Mouse (Mus musculus): Measurements from ENCODE around the gene Rufy1.
"Not testable (repeated sequence)": the region's sequence is repeated elsewhere in the genome, so short reads cannot be mapped to it uniquely, and the experiment has no call there.

Gene Rufy1

DNA sequence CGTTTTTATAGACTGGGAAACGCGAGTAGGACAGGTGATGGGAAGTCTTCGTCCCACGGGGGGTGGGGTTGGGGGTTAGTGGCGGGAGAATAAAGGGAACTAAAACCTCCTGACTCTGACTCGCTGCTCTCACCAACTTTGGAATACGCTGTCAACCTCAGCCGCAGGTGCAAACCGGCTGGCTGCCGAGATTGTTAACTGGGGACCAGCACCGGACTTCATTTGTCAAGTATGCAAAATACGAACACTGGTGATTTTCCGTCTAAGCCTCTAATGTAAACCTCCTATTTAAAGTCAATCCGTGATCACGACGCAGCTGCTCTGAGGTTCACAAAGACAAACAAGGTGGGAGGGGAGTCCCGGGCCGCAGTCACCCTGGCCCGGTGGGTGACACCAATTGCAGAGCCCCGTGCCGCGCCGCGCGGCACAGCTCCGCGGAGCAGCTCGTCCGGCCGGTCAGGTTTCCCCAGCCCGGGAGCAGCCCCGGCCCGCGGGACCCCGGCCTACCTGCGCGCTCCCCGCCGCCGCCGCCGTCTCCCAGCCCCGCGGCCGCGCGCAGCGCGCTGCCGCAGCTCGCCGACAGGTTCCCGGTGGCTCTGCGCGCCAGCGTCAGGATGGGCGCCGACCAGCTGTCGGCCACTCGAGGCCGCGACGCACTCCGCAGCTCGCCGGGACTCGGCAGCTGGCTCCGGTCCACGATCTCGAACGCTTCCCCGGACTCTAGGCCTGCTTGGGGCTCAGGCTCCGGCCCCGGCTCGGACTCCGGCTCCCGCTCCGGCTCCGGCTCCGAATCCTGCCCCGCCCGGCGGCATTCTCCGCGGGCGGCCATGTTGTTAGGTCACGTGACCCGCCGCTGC, at the start of gene Rufy1:
Gene Rufy1 (minus strand): TSS at position 849 of the 857 bp plus-strand sequence.
- peak; percentile 77 for DNase-seq (ENCODE audit: low spot score in 2 of 2)

DNA sequence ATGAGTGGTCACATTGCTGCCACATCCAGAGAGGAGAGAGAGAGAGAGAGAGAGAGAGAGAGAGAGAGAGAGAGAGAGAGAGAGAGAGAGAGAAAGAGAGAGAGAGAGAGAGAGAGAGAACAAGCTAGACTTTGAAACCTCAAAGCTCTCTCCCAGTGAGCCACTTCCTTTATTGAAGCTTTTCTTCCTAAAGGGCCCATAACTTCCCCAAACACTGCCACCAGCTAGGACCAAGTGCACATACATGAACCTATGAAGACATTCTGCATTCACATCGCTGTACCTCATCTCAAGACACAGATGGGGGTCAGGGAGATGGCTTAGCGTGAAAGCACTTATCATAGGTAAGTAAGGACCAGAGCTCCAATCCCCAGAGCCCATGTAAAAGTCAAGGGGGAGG, 47.1 kb upstream of the Rufy1 start:
- DNase-seq (ENCODE audit: low spot score in 2 of 2): no peak

DNA sequence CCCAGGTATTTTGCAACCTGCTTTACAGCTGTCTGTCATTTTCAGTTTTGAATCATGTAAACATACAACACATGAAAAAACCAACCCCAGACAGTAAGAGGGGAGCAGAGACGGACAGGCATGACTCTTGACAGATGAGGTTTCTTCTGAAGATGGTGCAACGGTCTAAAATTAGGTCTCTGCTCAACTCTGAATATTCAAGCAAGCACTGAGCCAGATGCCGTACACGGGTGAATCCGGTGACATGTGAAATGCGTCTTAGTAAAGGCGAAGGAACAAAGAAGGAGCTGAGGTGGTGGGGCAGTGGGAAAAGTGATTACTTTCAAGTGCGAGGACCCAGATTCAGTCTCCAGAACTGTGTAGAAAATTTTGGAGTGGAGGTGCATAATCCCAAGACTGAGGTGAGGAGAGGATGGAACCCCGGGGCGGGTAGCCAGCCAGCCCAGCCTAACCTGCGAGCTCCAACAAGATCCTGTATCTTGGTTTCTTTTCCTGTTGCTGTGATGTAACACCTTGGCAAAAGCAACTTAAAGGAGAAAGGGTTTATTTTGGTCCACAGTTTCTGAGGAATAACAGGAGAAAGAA, 46.7 kb upstream of the Rufy1 start:
- no peak for DNase-seq (ENCODE audit: low spot score in 2 of 2)

DNA sequence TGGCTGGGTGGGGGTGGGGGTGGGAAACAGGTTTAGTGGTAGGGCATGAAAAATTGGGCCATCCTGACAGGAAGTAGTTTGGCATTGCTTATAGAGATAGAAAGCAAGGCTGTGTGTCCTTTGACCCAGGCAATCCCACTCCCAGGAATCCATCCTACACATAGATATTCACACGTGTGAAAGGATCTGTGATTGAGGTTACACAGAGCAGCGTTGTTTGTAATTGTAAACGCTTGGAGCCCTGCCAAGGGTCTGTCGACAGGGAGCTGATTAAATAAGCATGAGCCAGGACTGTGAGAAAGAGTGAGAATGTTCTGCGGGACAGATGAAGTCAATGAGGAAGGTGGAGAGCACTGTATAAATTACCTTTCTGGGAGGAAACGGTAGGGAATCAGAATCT, 46.0 kb upstream of the Rufy1 start:
- no peak for DNase-seq (ENCODE audit: low spot score in 2 of 2)

DNA sequence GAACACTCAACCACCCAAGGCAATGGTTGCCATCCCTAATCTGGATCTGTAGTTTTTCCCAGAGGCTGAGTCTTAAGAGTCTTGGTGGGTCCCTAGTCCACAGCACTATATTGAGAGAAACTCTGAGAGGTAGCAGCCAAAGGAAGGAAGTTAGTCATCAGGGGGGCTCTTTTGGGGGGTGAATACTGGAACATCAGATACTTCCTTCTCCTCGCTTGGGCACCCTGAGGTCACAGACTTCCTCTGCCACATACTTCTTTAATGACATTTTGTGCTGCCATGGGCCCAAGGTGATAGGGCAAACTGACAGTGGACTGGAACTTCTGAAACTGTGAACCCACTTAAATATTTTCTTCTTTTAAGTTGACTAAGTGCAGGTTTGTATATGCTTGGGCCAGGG, 43.0 kb upstream of the Rufy1 start:
- peak; percentile 30 to 31 for DNase-seq (ENCODE audit: low spot score in 2 of 2)

DNA sequence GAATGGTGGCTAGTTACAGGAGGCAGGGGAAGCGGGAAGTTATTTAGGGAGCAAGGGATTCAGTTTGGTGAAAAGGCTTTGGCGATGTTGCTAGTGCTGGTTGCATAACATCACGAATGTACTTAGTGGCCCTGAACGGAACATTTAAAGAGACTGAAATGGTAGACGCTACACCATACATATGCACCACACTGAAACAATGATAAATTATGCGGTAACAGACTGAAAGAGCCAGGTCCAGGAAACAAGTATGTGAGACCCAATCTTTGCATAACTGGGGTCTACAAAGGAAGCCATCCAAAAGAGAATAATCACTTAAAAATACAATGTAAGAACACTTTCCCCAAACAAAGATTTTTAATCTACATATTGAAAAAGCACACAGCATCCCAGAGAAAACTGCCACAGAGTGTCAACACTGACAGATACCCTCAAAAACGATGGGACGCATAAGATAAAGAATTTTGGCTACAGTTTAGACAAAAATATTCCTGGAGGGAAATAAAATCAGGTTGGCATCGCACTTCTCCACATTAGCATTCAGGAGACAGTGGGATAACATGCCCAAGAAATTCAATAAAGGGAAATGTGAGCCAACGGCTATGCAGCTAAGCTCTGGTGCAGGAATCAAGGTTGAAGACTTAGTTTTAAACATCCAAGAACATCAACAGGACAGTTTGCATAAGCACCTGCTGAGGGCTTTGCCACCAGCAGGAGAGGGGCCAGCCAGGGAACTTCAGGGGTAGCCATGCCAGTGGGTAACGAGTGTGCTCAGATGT, 41.4 kb upstream of the Rufy1 start:
- DNase-seq (ENCODE audit: low spot score in 2 of 2): no peak

DNA sequence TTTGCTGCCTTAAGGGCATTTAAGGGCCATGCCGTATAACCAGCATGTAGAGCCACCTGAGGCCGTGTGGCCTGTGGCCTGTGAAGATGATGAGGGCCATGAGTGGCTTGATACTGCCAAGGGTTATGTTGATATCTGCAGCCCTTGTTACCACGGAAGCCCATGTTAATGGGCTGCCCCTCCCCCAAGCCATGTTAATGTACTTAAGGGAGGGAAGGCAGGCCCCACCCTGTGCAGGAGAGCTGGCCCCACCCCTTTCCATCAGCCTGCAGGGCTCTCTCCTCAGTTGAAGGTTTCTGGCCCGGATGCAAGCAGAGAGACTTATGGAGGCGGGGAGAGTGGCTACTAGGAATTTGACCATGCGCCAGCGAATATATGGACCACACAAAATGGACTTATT, 30.6 kb upstream of the Rufy1 start:
- no peak for DNase-seq (ENCODE audit: low spot score in 2 of 2)

DNA sequence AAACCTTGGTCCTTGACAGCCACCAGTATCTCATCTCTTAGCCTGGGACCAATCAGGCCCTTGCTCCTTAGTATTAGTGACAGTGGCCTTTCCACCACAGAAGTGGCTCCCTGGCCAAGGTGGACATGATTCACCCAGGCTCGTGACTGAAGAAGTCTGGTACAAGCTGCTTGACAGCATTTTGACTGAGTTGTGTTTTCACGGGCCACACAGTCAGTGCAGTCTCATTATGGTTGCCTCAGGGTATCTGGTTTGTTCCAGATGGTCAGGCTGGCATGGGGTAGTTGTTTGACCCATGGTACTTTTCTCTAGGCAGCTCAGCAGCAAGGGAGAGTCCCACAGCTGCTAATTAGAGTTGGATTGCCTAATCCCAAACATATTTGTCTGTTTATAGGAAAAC, 28.3 kb upstream of the Rufy1 start:
- DNase-seq (ENCODE audit: low spot score in 2 of 2): no peak

DNA sequence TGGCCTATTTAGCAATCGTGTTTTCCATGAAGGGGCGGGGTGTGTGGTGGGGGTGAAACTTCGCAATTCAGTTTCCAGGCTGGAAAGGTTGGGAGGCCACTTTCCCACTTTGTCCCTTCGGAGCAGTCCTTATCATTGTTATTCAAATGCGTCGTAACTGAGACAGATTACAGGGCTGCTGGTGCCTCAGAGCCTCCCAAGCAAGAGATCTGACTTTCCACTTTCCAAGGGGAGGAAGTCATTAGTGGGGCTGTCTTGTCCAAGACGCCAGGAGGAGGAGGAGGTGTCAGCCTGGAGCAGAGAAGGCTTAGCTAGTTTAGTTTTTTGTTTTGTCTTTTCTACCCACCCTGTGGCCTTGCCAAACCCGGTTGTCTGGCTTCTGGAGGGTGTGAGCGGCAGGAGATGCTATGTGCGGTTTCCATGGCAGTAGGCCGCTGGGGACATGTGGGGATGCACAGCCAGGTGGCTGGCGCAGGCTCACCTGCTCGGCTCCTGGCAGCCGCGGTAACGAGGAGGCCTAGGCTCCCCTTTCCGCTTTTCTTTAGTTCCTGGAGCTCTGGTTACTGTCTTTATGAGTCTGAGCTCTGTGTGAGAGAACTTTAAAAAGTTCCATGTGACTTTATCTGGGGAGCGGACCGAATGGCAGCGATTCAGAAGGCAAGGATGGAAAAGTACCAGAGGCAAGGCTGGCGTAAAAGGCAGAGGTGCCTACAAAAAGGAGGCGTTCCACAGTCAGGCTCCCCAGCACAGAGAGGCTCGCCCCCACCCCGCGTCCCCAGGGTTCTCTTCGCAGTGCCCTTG, 26.4 kb upstream of the Rufy1 start:
- DNase-seq (ENCODE audit: low spot score in 2 of 2): no peak

DNA sequence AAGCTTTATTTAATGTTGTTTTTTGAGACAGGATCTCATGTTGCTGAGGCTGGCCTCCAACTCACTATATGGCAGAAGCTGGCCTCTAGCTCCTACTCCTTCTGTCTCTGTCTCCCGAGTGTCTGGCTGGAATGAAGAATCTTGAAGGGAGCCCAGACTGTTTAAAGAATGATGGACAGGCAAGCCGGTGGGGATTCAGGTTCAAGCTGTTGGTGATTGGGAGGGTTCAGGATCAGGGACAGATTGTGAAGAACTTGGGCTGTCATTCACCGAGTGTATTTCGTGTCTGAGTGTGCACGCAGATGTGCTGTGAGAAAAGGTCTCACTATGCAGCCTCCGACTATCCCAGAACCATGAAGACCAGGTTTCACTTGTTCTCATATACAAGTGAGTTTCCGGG, 25.5 kb upstream of the Rufy1 start:
- DNase-seq (ENCODE audit: low spot score in 2 of 2): no peak

DNA sequence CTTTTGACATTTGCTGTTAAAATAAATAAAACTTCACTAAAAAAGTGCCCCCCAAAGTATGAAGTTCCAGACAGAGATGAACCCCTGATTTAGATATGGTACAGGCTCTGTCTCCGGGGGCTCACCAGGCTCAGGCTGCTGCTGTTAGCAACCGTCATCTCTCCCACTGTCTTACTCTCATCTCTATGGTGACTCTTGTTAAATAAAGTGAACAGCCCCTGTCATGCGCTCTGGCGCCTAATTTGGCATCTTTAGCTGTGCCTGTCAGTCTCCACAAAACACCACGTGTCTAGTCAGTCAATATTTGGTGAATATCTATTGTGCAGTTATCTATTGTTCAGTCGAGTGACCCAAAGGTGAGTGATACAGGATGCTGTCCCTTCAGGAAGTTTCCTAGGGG, 24.0 kb upstream of the Rufy1 start:
- no peak for DNase-seq (ENCODE audit: low spot score in 2 of 2)

DNA sequence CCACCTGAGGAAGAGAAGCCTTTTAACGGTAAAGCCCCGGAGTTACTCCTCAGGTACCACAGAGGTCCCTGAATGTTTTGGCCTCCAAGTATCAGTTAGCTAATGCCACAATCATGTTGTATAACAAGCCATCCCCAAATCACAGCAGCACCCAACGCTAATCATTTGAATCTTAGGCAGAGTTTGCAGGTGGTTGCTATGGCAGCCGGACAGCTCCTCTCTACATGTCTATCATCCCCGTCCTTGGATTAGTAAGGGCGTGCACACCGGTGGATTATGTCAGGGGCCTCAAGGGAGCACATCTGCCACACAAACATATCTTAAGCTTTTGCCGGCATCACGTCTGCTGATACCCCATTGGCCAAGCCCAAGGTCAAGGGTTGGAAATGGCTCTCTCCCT, 19.3 kb upstream of the Rufy1 start:
- no peak for DNase-seq (ENCODE audit: low spot score in 2 of 2)

DNA sequence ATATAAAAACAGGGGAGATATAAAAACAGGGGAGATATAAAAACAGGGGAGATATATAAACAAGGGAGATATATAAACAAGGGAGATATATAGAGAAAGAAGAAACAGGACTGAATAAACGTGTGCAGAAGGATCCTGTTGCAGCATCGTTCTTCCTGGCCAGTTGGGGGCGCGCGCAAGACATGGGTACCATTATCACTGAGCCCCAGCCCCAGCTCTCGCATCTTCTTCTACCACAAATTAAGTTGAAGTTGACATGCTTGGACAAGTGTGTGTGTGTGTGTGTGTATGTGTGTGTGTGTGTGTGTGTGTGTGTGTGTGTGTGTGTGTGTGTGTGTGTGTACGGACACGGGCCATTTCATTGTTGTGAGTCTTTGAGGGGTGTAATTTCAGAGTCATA, 17.2 kb upstream of the Rufy1 start:
- not testable (repeated sequence) for DNase-seq (ENCODE audit: low spot score in 2 of 2)

DNA sequence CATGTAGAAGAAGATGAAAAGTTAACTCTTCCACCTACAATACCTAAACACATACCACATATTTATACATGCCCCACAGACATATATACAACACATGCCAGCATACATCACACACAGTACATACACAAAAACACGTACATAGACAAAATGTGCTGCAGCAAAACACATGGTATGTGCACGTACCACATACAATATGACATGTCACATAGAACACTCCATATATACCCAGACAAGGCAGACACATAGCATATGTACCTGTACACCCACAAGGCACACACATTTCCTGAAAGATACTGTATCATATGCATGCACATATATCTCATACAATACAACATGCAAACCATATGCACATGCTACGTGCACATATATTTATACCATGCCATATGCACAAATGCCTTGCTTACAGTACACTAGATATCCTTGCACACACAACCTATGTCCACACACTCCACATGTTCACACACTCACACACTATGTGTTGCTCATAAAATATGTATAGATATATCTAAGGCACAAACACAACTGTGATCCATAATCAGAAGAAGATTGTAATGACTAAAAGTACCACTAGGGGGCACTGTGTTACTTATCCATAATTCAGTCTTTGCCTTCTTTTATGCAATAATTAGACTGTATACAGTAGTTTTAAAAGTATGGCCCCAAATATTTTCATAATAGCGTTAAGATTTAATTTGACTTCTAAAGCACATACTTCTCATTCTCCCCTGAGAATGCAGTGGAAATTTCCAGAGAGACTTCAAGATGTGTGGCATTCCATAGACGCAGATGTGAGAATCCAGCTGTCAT, 12.5 kb upstream of the Rufy1 start:
- DNase-seq (ENCODE audit: low spot score in 2 of 2): no peak

DNA sequence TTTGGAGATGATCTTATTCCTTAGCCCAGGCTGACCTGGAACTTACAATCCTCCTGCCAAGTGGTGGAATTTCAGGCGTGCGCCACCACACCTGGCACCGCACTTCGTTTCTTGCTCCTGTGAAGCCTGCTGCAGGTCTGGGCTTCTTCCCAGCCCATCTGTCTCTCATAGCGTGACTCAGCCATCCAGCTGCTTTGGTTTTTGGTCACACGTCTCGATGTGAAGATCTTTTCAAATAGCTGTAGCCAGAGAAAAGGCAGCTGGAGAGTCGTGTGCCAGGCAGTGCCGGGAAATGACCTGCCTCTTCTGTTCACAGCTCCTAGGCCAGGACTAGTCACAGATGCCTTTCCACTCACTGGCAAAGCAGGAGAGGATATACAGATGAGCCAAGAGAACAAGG, 10.7 kb upstream of the Rufy1 start:
- DNase-seq (ENCODE audit: low spot score in 2 of 2): no peak

DNA sequence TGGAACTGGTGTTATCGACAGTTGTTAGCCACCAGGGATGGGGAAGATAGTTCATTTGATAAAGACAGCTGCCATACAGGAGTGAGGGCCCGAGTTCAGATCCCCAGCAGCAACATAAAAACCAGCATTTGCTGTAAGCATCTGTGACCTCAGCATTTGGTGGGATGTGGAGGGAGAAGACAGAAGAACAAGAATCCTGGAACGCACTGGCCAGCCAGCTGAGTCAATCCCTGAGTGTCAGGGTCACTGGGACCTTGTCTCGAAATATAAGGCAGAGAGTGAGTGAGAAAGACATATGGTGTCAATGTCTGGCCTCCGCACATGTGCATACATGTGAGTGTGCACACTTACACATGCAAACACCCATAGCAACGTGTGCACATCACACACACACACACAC, 9.8 kb upstream of the Rufy1 start:
- DNase-seq (ENCODE audit: low spot score in 2 of 2): no peak

DNA sequence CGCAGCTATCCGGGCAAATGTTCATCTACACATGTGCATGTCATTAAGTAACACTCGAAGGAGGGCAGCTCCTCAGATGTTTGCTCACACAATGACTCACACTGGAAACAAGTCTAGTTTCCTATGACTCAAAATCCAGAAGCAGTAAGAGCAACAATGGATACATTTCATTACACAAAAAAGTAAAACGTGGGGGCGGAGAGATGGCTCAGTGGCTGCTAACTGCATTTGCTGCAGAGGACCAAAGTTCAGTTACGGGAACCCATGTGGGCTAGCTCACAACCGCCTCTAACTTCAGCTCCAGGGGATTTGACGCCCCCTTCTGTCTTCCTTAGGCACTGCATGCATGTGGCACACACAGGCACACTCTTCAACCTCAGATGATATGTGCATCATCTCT, 8.9 kb upstream of the Rufy1 start:
- no peak for DNase-seq (ENCODE audit: low spot score in 2 of 2)

DNA sequence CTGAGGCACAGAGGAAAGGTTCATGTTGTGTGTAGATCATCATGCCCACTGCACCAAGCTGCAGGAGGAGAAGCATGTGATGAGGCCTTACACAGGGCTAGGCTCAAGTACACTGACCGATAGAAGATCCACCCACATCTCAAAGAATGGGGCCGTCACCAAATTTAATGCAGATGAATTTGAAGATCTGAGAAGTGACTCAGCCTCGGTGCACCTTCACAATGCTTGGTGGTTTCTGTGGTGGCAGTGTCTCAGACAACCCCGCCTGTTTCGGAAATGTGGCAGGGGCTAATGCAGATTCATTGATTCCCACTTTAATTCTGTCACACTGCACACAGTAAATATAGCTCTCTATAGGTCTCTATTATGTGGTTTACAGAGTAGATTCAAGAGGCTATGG, 2.0 kb upstream of the Rufy1 start:
- no peak for DNase-seq (ENCODE audit: low spot score in 2 of 2)

DNA sequence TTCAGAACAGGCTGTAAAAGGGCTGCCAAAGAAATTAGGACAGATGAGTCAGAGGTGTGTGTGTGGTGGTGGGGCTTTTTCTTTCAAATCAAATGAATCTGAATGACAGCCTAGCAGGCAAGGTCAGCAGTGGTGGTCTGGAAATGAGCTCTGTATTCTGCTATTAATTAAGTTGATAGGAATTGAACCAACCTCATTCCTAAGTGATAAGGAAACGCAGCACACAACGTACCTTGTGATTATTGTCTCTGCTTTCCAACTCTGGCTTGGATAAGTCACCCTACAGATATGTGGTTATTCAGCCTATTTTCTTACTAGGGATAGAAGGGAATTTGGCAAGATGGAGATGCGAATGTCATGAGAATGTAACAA, 1.1 kb upstream of the Rufy1 start:
- DNase-seq (ENCODE audit: low spot score in 2 of 2): no peak

DNA sequence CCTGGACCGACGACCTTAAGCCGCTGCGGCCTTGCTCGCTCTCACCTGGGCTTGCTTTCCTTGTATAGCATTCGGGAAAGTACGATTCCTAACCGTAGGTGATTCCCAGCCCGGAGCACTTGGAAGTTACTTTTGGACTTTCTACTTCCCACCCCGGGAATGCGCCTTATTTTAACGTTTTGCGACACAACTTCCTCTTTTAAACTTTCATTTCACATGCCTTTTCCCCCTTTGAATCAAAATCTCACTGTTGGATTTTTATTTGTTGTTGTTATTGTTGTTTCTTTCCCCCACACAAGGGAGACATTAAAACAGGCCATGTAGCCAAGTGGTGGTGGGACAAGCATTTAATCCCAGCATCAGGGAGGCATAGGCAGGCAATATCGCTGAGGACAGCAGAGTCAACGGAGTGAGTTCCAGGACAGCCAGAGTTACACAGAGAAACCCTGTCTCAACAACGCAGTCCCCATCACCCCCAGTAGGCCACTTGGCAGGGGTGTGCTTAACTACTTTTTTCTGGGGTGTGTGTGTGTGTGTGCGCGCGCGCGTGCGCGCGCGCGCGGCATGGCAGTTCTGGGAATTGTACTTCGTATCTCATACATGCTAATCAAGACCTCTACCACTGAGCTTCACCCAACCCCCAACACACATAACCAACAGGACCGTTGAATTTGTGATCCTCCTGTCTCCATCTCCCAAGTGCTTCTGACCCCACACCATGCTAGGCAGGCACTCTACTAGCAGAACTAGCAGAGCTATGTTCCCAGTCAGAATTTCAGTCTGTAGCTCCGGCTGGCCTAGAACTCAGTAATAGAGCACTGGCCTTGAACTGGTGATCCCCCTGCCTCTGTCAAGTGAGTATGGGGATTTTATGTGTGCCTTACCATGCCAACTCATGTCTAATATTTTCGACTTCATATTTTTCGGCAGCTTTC, 476 bp upstream of the Rufy1 start:
- peak in 1 of 2 experiments; percentile 27 for DNase-seq (ENCODE audit: low spot score in 2 of 2)
